Mouse (Mus musculus) adrenal gland, adult 2 months (tissue): ENCODE results near the gene Dgkb. TPM values are rescaled to one million over a fixed set of nuclear protein-coding genes. Genes with fewer than 3 reads are reported as not detected.

ENCODE experiments used
- DNase-seq: peaks from one replicate; pipeline ENCODE4 v3.0.0; 2021
- polyA plus RNA-seq: library from polyadenylated mRNA; depleted of rRNA; stranded (reverse); fragments of >200 nt; gene quantifications from 2 replicates; pipeline ENCODE4 v1.2.3, GENCODE M21; 2012
- total RNA-seq, 2 experiments: library from RNA; stranded (reverse); gene quantifications; 2 replicates each; pipeline ENCODE4 v1.2.3; 2021

The Dgkb gene
- total and polyA plus RNA-seq, 3 experiments: 0.10 to 6.7 (median 4.6) TPM

DNA sequence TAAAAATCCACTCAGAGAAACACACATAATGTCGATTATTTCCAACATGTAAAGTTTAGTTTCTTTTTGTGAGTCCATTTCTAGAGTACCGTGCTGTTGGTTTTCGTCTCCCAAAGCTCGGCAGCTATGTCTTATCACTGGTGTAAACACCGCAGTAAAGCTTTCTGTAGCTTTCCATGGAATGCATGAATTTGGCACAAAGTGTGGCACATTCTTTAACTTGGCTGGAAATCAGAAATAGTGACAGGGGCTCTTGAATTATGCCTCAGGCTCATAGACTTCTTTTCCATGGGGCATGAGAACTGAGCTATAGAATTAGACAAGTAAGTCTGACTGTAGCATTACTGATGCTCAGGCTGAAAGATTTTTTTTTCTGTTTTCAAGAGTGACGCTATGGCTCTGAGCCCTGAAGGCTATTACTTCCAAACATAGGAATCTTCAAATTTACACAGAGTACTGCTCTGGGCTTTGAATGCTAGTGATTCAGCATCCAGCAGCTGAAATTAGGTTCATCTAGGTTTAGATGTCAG, 179.0 kb downstream of the Dgkb start:
- no peak for DNase-seq

GRCm38 (mm10) chr12:38017674-38018073, 200.1 kb downstream of the Dgkb start:
- no peak for DNase-seq

GRCm38 (mm10) chr12:38047256-38047655, 229.7 kb downstream of the Dgkb start:
- no peak for DNase-seq

DNA sequence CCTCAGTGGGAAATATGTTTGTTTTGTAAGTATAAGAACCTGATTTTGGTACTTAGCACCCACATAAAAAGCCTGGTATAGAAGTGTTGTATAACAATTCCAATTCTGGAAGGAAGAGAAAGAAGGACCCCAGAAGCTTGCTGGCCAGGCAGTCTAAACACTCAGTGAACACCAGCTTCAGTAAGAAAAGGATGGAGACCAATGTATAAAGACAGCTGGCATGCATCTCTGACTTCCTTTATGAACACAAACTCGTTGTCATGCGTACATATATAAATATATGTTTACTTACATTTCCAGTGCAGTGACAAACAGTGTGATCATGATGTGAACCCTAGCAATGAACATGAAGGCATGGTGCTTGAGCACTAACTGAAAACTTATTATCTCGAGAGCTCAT, 270.7 kb downstream of the Dgkb start:
- no peak for DNase-seq

DNA sequence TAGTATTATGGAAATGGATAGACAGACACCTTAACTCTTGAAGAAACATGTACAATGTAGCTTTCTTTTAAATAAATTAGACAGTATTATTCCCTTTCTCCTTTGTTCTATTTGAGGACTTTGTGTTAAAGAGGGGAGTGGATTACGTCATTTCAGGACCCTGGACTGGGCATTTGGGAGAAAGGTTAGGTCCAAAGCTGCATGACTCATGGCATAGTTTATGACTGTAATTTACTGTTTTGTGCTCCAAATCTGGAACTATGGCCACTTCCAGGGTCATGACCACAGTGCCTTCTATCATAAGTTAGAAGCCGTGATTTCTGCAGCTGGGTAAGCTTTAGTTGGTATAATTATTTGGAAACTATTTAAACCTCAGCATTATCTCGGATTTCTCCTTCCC, 294.4 kb downstream of the Dgkb start:
- peak; percentile 30 for DNase-seq

GRCm38 (mm10) chr12:38114990-38115615, 297.6 kb downstream of the Dgkb start:
- no peak for DNase-seq

GRCm38 (mm10) chr12:38123524-38123923, 306.0 kb downstream of the Dgkb start:
- DNase-seq: peak; percentile 7

GRCm38 (mm10) chr12:38125297-38125696, 307.8 kb downstream of the Dgkb start:
- DNase-seq: no peak

DNA sequence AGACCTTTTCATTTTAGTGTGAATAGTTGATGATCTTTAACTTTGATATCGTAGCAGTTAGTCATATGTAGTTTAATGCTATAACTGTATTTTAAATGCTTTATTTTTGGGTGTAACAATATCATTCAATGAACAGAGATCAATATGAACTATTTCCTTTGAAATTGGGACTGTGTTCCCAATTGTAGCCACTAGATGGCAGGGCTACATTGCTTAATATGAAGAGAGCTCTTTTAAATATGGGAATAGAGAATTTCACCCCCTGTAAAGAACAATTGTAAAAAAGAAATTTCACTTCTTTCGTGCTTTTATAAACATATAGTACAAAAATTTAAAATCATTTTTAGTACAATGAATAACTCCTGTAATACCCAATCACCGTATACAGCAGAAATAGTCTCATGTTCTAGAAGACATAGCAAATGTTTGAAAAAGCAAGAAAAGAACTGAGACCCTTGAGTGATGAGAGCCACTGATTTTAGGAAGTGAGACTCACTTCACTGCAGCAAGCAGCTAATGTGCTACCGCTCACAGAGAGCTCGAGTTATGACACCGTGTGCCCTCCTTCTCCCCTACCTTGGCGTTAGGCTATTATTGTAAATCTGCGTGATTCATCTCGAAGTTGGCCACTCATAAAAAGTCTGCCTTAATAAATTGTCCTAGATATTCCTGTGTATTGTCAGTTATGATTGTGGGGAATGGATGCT, 312.8 kb downstream of the Dgkb start:
- no peak for DNase-seq

- no peak for DNase-seq
Observed at GRCm38 (mm10) chr12:38136379-38136778, 318.9 kb downstream of the Dgkb start.

DNA sequence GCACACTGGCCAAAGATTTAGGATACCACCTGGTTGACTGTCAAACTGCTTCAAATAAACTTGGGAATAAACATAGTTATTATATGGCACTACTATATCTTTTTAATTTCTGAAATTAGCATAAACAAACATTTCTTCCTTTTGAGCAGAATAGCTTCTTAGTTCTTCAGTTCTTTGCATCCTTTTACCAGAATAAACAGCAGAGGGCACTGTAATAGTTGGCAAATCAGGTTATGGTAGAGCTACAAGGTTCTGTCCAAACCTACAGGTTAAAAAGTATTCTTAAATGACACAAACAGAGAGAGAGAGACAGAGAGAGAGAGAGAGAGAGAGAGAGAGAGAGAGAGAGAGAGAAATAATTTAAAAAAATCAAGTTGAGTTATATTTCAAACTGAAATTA, 322.5 kb downstream of the Dgkb start:
- no peak for DNase-seq

GRCm38 (mm10) chr12:38232665-38233064, 415.1 kb downstream of the Dgkb start:
- DNase-seq: no peak

DNA sequence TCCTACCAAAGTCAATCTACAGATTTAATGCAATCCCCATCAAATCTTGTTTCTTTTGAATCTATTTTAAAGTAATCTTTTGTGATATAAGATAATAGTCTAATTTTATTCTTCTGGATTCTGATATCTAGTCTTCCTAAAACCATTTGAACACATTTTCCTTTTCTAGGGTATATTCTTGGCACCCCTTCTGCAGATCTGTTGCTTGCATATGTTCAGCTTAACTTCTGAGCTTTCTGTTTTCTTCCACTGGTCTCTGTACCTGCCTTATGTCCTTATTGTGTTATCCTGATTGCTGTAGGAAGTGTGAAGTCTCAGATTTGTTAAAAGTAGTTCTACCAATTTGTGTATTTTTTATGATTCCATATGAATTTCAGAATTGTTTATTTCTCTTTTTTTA, 451.3 kb downstream of the Dgkb start:
- DNase-seq: no peak

DNA sequence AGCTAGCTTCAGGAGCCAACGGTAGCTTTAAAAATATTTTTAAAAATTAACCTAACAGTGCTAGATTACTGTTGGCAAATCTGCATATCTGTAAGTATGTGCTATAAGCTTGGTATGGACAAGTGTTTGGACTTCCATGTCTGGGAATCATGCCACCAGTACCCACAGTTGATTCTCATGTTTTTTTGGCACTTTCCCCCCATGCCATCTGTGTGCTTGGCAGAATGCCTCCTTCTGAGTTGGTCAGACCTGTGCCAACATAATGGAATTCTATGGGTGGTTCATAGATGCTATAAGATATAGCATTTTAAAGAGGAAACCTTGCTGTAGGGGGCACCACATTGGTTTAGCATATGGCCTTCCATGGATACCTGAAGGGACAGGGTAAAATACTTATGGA, 484.0 kb downstream of the Dgkb start:
- no peak for DNase-seq

DNA sequence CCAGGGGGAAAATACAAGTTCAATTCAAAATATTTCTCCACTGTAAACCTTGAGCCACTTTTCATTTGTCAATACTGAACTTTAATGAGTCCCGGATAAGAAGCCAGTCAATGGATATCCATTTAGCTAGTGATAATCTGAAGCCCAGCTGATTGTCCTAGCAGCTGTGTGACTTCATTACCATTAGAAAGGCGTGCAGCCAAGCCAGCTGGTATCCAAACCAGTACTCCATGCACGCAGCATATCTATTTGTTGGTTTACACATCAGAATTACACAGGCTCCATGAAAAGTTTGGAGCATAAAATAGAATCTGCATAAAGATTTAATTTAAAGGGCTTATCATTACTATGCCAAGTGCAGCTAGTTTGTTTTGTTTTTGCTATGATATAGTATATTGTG, 486.3 kb downstream of the Dgkb start:
- DNase-seq: no peak

GRCm38 (mm10) chr12:38304245-38304644, 486.7 kb downstream of the Dgkb start:
- no peak for DNase-seq

DNA sequence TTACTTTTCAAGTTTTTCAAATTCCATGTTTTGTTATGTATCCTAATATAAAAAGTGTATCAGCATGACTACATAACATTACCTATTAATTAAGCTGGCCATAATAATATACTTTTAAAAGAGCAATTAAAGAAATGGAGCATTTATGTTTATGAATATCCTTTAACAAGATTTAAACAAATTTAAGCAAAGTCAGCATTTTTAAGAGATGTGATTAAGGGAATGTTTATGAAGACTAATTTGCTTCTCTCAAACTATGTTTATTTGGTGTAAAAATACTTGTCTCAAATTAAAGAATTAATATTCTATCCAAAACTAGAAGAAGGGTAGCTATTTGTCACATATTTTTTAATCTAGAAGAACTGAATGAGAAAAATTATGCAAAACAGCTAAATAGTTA, 492.4 kb downstream of the Dgkb start:
- no peak for DNase-seq

DNA sequence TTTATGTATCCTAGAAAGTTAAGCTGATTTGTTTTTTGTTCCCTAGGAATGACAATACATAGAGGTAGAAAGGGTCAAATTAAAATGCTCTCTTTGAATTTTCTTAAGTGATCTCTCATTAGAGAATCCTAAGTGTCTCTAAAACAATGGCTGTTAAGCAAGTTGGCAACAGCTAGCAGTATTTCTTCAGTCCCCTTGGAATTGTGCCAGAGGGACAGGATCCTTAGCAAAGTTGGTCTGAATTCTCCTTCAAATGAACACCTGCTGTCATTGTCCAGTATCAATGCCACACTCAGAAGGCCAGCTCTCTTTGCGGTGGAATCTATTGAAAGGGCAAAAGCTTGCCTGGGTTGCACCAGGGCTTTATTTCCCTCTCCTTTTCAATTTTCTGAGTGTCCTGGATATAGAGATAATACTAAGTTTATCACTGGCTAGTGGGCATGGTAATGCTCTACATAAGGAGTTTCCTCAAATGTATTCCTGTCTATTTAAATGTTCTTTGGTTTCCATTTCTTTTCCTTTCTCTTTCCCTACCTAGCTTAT, 510.3 kb downstream of the Dgkb start:
- DNase-seq: no peak

GRCm38 (mm10) chr12:38328779-38329178, 511.3 kb downstream of the Dgkb start:
- DNase-seq: no peak

- DNase-seq: peak; percentile 62
Observed at GRCm38 (mm10) chr12:38342657-38343056, 525.1 kb downstream of the Dgkb start.

GRCm38 (mm10) chr12:38352481-38352880, 535.0 kb downstream of the Dgkb start:
- DNase-seq: no peak

GRCm38 (mm10) chr12:38356386-38356785, 538.9 kb downstream of the Dgkb start:
- no peak for DNase-seq

- no peak for DNase-seq
Observed at GRCm38 (mm10) chr12:38361491-38361890, 544.0 kb downstream of the Dgkb start.

GRCm38 (mm10) chr12:38371597-38371996, 554.1 kb downstream of the Dgkb start:
- DNase-seq: no peak
